ENCODE assay signal across 8 mouse cellular contexts in genomic region chr7:19459144-19459870, GRCm38 (mm10). TPM values are rescaled to one million over a fixed set of nuclear protein-coding genes. Genes with fewer than 3 reads are reported as not detected.
DNase-seq lines count a peak whose midpoint lies in the region; ATAC-seq and TF ChIP-seq lines count a peak whose summit lies in the region.

No protein-coding gene starts in this region.

- peaks cover 24% of the 10 kb centered on the region for H3K79me2 ChIP-seq in C2C12 (ENCODE audit: control insufficient read depth, insufficient read depth)

- peak overlapping the region; percentile 94 for H3K9ac ChIP-seq in forebrain, embryonic 13.5 days
- H3K9ac ChIP-seq in liver, embryonic 13.5 days, result peak overlapping the region; percentile 80

- no peaks in the 10 kb centered on the region for H3K36me3 ChIP-seq in C2C12 (ENCODE audit: control insufficient read depth, insufficient read depth)
- H3K36me3 ChIP-seq in forebrain, embryonic 13.5 days (ENCODE audit: poor library complexity, severe bottlenecking), result peaks cover 13% of the 10 kb centered on the region
- no peaks in the 10 kb centered on the region for H3K36me3 ChIP-seq in liver, embryonic 13.5 days

- WGBS in forebrain, embryonic 13.5 days, result 14% methylated on average over 6 of the region's 6 CpGs
- 34% methylated on average over 6 of the region's 6 CpGs for WGBS in liver, embryonic 13.5 days (ENCODE audit: insufficient replicate concordance)

- H3K4me2 ChIP-seq in forebrain, embryonic 13.5 days, result peak overlapping the region; percentile 98
- H3K4me2 ChIP-seq in liver, embryonic 13.5 days, result peak overlapping the region; percentile 91

- peak overlapping the region; percentile 79 for H3K27ac ChIP-seq in forebrain, embryonic 13.5 days
- no peak overlapping the region for H3K27ac ChIP-seq in liver, embryonic 13.5 days

- no peak for TF ChIP-seq CTCF in C2C12 (IDR thresholded peaks at IDR 0.05; ENCODE audit: control insufficient read depth, insufficient read depth, insufficient read length)

- H3K9me3 ChIP-seq in forebrain, embryonic 13.5 days (replicated peaks), result no peaks in the 10 kb centered on the region
- H3K9me3 ChIP-seq in liver, embryonic 13.5 days (replicated peaks), result no peaks in the 10 kb centered on the region

- no peak for ATAC-seq in forebrain, embryonic 13.5 days
- no peak for ATAC-seq in liver, embryonic 13.5 days (ENCODE audit: low read depth)
- ATAC-seq in inflammation-experienced regulatory T-cells, adult 6 months, result no peak

- H3K4me1 ChIP-seq in forebrain, embryonic 13.5 days, result peaks cover 25% of the 10 kb centered on the region
- peaks cover 60% of the 10 kb centered on the region for H3K4me1 ChIP-seq in liver, embryonic 13.5 days (replicated peaks)

- peak; percentile 91 for DNase-seq in heart, adult 11 months
- no peak for DNase-seq in heart, adult 8-10 months (ENCODE audit: low spot score)
- DNase-seq in liver, embryonic 13.5 days, result no peak
- no peak for DNase-seq in layer of hippocampus, adult 18-20 months (ENCODE audit: low spot score in 2 of 2)
- DNase-seq in thymus, postnatal 25 days, result no peak

- peak overlapping the region; percentile 75 for H3ac ChIP-seq in C2C12 (ENCODE audit: control insufficient read depth, insufficient read length, low read depth)

- peak overlapping the region; percentile 57 for H3K4me3 ChIP-seq in C2C12 (ENCODE audit: insufficient read depth, poor library complexity, severe bottlenecking)
- H3K4me3 ChIP-seq in forebrain, embryonic 13.5 days, result peak overlapping the region; percentile 88
- H3K4me3 ChIP-seq in liver, embryonic 13.5 days (replicated peaks), result peak overlapping the region; percentile 81

- H3K79me3 ChIP-seq in C2C12 (ENCODE audit: low read depth), result peaks cover 3% of the 10 kb centered on the region

- no peaks in the 10 kb centered on the region for H3K27me3 ChIP-seq in C2C12 (ENCODE audit: control insufficient read depth, insufficient read depth, insufficient read length)
- H3K27me3 ChIP-seq in forebrain, embryonic 13.5 days, result peaks cover 13% of the 10 kb centered on the region
- H3K27me3 ChIP-seq in liver, embryonic 13.5 days, result peaks cover 6% of the 10 kb centered on the region; the same call in 1 of the 2 replicates

TF ChIP-seq in C2C12, 6 proteins besides CTCF, POLR2A, EP300 and RAD21:
- TF ChIP-seq FOSL1 (IDR thresholded peaks at IDR 0.05; ENCODE audit: insufficient read depth, low read length, poor library complexity, severe bottlenecking) (no peak), MYOD1 (IDR thresholded peaks at IDR 0.05; ENCODE audit: control insufficient read depth, insufficient read length, low read depth) (no peak), MYOG (IDR thresholded peaks at IDR 0.05; ENCODE audit: control insufficient read depth, extremely low read depth, insufficient read length) (no peak), MAX (IDR thresholded peaks at IDR 0.05) (no peak), CEBPB (IDR thresholded peaks at IDR 0.05; ENCODE audit: low read depth) (no peak), USF1 (IDR thresholded peaks at IDR 0.05; ENCODE audit: low read depth) (no peak)

RNA-seq across cellular contexts. Expression of gene Mark4, which starts 0.7 kb away (rescaled TPM):
- 10 to 100 TPM; 22.8 to 26.4 (median 24.3) TPM for total RNA-seq in heart, adult 8-10 months (2022)
- 12.9 TPM for polyA plus RNA-seq in C2C12 (2012; fragmentation: generic; extraction: Trizol)
- polyA plus RNA-seq in forebrain, embryonic 13.5 days (2015; fragmentation: Nextera tagmentation; extraction: Ambion mirVana), result 11.7 and 12.2 TPM in 2 replicates
- polyA plus RNA-seq in liver, embryonic 13.5 days (2015; fragmentation: Nextera tagmentation; extraction: Ambion mirVana), result 1.3 and 1.6 TPM in 2 replicates
- polyA plus RNA-seq in inflammation-experienced regulatory T-cells, adult 6 months (2017; shearing (Covaris generic)), result 1 to 10 TPM in 1 of 3 experiments, under 1 TPM in 2; 0.87 to 1.3 (median 0.89) TPM
- total RNA-seq in layer of hippocampus, adult 18-20 months (2021), result 10 to 100 TPM; 88.3 to 92.0 TPM

RNA-seq across cellular contexts. Expression of gene Exoc3l2, which starts 3.8 kb away (rescaled TPM):
- total RNA-seq in heart, adult 8-10 months (2022), result 1 to 10 TPM in 3 of 4 experiments, under 1 TPM in 1; 0.94 to 1.5 (median 1.1) TPM
- 0.01 TPM for polyA plus RNA-seq in C2C12 (2012; fragmentation: generic; extraction: Trizol)
- 0.13 and 0.29 TPM in 2 replicates for polyA plus RNA-seq in forebrain, embryonic 13.5 days (2015; fragmentation: Nextera tagmentation; extraction: Ambion mirVana)
- 0.83 and 1.0 TPM in 2 replicates for polyA plus RNA-seq in liver, embryonic 13.5 days (2015; fragmentation: Nextera tagmentation; extraction: Ambion mirVana)
- polyA plus RNA-seq in inflammation-experienced regulatory T-cells, adult 6 months (2017; shearing (Covaris generic)), result not detected
- total RNA-seq in layer of hippocampus, adult 18-20 months (2021), result under 1 TPM; 0.38 to 0.59 TPM

RNA-seq across cellular contexts. Expression of gene Bloc1s3, which starts 48.9 kb away (rescaled TPM):
- 1 to 10 TPM; 2.2 to 3.1 (median 3.0) TPM for total RNA-seq in heart, adult 8-10 months (2022)
- 4.8 TPM for polyA plus RNA-seq in C2C12 (2012; fragmentation: generic; extraction: Trizol)
- polyA plus RNA-seq in forebrain, embryonic 13.5 days (2015; fragmentation: Nextera tagmentation; extraction: Ambion mirVana), result 3.3 and 3.4 TPM in 2 replicates
- 1.3 TPM in 2 replicates for polyA plus RNA-seq in liver, embryonic 13.5 days (2015; fragmentation: Nextera tagmentation; extraction: Ambion mirVana)
- under 1 TPM; 0.63 to 0.99 (median 0.65) TPM for polyA plus RNA-seq in inflammation-experienced regulatory T-cells, adult 6 months (2017; shearing (Covaris generic))
- 1 to 10 TPM; 6.1 to 6.3 TPM for total RNA-seq in layer of hippocampus, adult 18-20 months (2021)

RNA-seq across cellular contexts. Expression of gene Trappc6a, which starts 48.9 kb away (rescaled TPM):
- total RNA-seq in heart, adult 8-10 months (2022), result 10 to 100 TPM; 36.3 to 44.7 (median 37.2) TPM
- polyA plus RNA-seq in C2C12 (2012; fragmentation: generic; extraction: Trizol), result 23.2 TPM
- polyA plus RNA-seq in forebrain, embryonic 13.5 days (2015; fragmentation: Nextera tagmentation; extraction: Ambion mirVana), result 39.3 and 40.6 TPM in 2 replicates
- 39.5 and 45.2 TPM in 2 replicates for polyA plus RNA-seq in liver, embryonic 13.5 days (2015; fragmentation: Nextera tagmentation; extraction: Ambion mirVana)
- 10 to 100 TPM; 24.6 to 47.8 (median 43.3) TPM for polyA plus RNA-seq in inflammation-experienced regulatory T-cells, adult 6 months (2017; shearing (Covaris generic))
- total RNA-seq in layer of hippocampus, adult 18-20 months (2021), result 10 to 100 TPM; 20.7 to 21.5 TPM

RNA-seq across cellular contexts. Expression of gene Ckm, which starts 54.7 kb away (rescaled TPM):
- 1,000 to 10,000 TPM; 3,513 to 3,931 (median 3,544) TPM for total RNA-seq in heart, adult 8-10 months (2022)
- 1.9 TPM for polyA plus RNA-seq in C2C12 (2012; fragmentation: generic; extraction: Trizol)
- polyA plus RNA-seq in forebrain, embryonic 13.5 days (2015; fragmentation: Nextera tagmentation; extraction: Ambion mirVana), result not detected in 2 replicates
- 0.82 and 1.6 TPM in 2 replicates for polyA plus RNA-seq in liver, embryonic 13.5 days (2015; fragmentation: Nextera tagmentation; extraction: Ambion mirVana)
- polyA plus RNA-seq in inflammation-experienced regulatory T-cells, adult 6 months (2017; shearing (Covaris generic)), result under 1 TPM in 1 of 3 experiments, not detected in 2; 0.25 TPM
- total RNA-seq in layer of hippocampus, adult 18-20 months (2021), result not detected
